Mouse (Mus musculus) kidney, adult 11 months (tissue): ENCODE results near the gene Ttc30a1.
A peak's percentile ranks its signal among the peaks of the same experiment; 100 is the strongest.
"Not testable (repeated sequence)": the region's sequence is repeated elsewhere in the genome, so short reads cannot be mapped to it uniquely, and the experiment has no call there.

Source experiments
- DNase-seq: peaks from one replicate; pipeline ENCODE4 v3.0.0; 2022

Ttc30a1 gene

GRCm38 (mm10) chr2:75982626-75983025 is 859 bp upstream of the Ttc30a1 start:
- no peak for DNase-seq

GRCm38 (mm10) chr2:75980933-75981439 is 781 bp downstream of the Ttc30a1 start:
- peak; percentile 12 for DNase-seq

- DNase-seq = peak; percentile 15
Observed at GRCm38 (mm10) chr2:75977752-75978368, 3.9 kb downstream of the Ttc30a1 start, which contains the start of gene Ttc30a2. TSS of gene Ttc30a2 (minus strand) at chr2:75978170.

GRCm38 (mm10) chr2:75976070-75976469 is 5.7 kb downstream of the Ttc30a1 start:
- DNase-seq = not testable (repeated sequence)

GRCm38 (mm10) chr2:75974131-75974530 is 7.6 kb downstream of the Ttc30a1 start:
- DNase-seq = no peak

GRCm38 (mm10) chr2:75964972-75965371 is 16.8 kb downstream of the Ttc30a1 start:
- DNase-seq = peak; percentile 32

GRCm38 (mm10) chr2:75964512-75964911 is 17.3 kb downstream of the Ttc30a1 start:
- peak; percentile 42 for DNase-seq

- DNase-seq = no peak
Observed at GRCm38 (mm10) chr2:75964051-75964450, 17.7 kb downstream of the Ttc30a1 start.

- DNase-seq = no peak
Observed at GRCm38 (mm10) chr2:75963211-75963840, 18.4 kb downstream of the Ttc30a1 start.

- DNase-seq = peak; percentile 32
Observed at GRCm38 (mm10) chr2:75960366-75961330, 21.1 kb downstream of the Ttc30a1 start.

- no peak for DNase-seq
Observed at GRCm38 (mm10) chr2:75959850-75960365, 21.9 kb downstream of the Ttc30a1 start.

GRCm38 (mm10) chr2:75959183-75959849 is 22.5 kb downstream of the Ttc30a1 start:
- DNase-seq = no peak

GRCm38 (mm10) chr2:75955709-75956108 is 26.1 kb downstream of the Ttc30a1 start:
- DNase-seq = no peak

- no peak for DNase-seq
Observed at GRCm38 (mm10) chr2:75953320-75953719, 28.4 kb downstream of the Ttc30a1 start.

- DNase-seq = no peak
Observed at GRCm38 (mm10) chr2:75950685-75951084, 31.1 kb downstream of the Ttc30a1 start.

- DNase-seq = peak; percentile 73
Observed at GRCm38 (mm10) chr2:75938117-75939063, 43.4 kb downstream of the Ttc30a1 start, which contains the start of gene Ttc30b. TSS of gene Ttc30b (minus strand) at chr2:75938585.

- peak; percentile 13 for DNase-seq
Observed at GRCm38 (mm10) chr2:75937520-75938116, 44.1 kb downstream of the Ttc30a1 start.

- not testable (repeated sequence) for DNase-seq
Observed at GRCm38 (mm10) chr2:75936685-75937084, 45.1 kb downstream of the Ttc30a1 start.

GRCm38 (mm10) chr2:75933541-75933940 is 48.2 kb downstream of the Ttc30a1 start:
- DNase-seq = no peak

- DNase-seq = no peak
Observed at GRCm38 (mm10) chr2:75930941-75931340, 50.8 kb downstream of the Ttc30a1 start.
